Mouse (Mus musculus) gastrocnemius, adult 18-20 months (tissue): ENCODE measurements at regions not wholly inside any gene's neighbourhood (a gene's known extent, or its start where the extent isn't known, plus 50 kb on each side); places are given as distances from the start of the nearest gene placed in this dataset.

Experiments
- DNase-seq: peaks from one replicate; pipeline ENCODE4 v3.0.0; 2021; ENCODE audit warnings: low spot score

DNA sequence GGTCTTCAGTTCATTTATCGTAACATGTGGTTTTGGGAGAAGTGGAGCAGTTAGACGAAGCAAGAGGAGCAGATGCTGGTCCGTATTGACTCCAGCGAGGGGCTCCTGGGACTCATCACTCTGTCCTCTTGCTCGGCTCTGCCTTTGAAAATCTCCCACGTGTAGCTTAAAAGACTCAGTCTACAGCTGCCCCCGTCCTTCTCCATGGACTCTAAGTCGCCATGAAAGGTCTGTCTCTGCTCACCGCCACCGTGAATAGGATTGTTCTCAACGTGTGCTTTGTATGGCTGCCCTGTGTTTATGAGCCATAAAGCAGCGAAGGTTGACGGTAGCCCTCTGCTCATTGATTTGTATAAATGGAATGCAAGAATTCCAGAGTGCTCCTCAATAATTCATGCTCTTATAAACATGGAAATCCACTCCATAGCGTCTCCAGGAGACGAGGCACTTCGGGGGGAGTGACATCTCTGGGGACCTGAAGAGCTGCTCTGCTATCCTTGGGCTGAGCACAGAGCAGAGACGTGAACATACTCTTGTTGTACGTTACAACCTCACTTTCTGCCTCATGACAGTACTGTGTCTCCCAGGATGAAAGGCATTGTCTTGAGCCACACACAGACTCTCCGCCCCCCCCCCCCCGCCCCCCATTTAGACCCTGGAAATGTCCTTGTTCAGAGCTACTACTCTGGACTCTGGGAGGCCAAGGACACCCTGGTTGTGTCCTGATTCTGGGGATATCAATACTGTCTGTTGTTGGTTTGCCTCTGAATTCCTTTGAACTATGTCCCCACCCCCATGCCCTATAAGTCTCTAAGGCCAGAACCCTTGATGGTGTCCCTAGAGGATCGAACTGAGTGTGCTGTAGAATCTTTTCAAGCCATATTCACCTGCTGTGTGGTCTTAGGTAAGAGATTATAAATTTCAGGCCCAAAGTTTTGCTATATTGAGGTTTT, 90.8 kb upstream of the Hdac4 start:
- DNase-seq, result no peak

DNA sequence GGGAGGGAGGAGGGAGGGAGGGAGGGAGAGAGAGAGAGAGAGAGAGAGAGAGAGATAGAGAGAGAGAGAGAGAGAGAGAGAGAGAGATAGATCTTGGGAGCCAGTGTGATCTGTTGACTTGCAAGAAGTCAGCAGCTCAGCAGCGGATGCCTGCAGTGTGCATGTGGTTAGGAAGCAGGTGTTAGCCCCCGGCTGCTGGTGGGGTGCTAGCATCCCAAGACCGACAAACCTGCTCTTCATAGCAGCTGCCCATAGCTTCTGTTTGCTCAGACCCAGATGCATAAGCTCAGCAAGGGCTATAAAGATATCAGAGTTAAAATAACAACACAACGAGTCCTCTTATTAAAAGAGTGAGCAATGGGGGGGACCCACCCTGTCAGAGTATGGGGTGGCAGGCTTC, 88.7 kb upstream of the Hdac4 start:
- DNase-seq, result no peak

DNA sequence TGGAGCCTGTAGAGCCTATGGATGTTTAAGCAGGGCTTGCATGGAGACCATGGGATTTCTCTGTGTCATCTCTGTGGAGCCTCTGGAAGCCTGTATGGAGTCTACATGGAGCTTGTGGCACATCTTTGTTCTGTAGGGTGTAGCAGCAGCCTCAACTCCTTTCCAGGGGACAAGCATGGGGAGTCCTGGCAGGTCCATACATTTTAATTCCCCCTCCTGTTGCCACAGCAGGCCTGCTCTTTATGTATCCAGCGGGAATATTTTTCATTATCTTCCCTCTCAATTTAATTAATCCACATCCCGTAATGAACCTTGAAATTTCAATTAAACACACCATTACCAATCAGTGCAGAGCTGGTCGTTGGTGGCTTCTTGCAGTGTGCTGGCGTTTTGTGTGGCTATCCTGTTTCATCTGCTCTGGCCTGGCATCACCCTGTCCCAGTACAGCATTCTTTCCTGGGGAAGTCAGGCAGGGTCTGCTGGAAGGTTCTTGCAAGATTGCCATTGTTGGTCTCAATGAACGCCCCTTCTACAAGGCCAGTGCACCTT, 81.8 kb upstream of the Hdac4 start:
- DNase-seq, result no peak

DNA sequence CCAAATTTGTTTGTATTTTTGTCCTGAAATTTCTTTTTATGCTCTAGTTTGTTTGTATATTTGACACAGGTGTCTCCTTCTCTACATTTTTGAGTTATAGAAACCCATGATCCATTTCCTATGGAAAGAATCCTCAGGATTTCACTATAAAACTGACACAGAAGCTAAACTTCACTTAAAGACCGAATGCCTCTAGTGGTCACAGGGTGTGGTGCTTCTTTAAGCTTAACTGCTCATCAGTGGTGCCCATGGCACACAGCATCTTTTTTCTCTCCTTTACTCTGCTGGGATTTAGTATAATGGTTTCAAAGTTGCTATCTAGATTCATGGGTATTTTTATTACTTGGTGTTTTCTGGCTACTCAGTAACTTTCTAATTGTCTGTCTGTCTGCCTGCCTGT, 79.9 kb upstream of the Hdac4 start:
- no peak for DNase-seq

DNA sequence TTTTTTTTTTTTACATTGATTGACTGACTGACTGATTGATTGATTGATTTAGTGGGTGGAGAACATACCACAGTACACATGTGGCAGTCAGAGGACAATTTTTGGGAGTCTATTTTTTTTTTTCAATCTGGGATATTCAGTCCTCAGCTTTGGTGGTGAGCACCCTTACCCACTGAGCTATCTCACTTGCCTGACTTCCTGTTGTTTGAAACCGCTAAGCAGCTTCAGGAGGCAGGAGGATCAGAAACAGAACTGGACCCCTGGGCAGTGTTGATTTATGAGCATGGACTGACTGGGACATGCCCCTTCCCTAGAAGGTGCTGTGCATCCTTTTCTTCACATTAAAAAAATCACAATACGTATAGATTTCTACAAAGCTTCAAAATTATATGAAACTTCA, 78.3 kb upstream of the Hdac4 start:
- DNase-seq, result no peak

DNA sequence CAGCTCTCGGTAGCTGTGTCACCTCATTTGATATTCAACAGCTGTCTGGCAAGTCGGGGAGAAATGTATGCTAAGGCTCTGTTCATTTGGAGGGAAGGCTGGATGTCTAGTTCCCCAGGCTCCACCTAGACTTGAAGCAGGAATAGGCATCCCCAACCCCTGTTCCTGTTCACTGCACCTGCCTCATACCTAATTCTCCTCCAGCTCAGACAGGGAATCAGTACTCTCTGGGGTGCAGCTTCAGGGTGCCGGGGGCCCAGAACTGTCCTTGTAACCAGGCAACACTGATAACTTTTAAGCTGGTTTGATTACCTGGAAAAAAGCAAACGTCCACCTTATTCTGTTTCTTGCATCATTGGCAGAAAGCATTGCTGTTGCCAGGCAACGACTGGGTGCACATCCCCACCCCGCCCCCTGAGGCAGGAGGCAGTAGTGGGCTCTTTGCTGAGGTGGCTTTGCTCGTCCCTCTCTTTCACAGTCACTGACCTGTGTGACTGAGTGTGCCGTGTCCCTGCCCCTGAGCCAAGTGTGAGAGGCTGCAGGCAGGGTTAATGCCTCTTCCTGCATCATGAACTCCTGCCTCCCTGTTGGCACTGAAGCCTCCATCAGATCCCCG, 76.3 kb upstream of the Hdac4 start:
- DNase-seq, result no peak

DNA sequence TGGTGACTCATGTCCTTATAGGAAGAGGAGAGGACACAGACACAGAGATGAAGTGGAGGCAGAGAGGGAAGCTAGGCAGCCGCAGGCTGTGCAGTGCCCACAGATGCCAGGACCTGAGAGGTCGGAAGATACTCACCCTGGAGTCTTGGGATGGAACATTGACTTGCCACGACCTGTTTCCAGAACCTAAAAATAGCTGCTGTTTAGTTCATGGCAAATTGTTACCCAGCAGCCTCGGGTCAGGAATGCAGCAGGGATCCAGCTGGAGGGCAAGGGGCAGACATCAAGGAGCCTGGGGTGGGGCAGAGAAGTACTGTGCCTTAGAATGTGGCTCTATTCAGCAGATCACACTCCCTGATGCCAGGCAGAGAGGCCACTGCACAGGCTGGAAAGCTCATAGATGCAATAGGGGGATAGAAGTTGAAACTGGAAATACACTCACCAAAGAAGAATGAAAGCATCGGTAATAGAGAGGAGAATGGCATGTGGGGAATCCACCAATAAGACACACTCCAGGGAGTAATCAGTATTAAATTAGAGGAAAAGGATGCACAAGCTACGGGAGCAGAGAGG, 75.1 kb upstream of the Hdac4 start:
- DNase-seq, result peak; percentile 26

DNA sequence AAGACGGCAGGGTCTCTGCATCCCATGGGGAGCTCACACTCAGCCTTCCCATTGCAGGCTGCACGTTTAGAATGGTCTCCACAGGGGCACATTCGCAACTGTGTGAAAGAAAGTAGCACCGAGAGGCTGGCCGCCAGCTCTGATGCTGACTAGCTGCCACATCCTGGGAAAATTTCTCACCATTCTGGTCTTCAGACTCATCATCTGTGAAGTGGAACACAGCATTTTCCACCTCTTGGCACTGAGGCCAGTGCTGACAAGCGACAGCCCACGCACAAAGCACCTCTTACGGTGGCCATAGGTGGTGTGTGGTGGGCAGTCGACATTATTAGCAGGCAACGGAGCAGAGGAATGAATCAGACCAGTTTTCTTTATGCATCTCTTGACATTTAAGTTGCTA, 74.0 kb upstream of the Hdac4 start:
- no peak for DNase-seq

DNA sequence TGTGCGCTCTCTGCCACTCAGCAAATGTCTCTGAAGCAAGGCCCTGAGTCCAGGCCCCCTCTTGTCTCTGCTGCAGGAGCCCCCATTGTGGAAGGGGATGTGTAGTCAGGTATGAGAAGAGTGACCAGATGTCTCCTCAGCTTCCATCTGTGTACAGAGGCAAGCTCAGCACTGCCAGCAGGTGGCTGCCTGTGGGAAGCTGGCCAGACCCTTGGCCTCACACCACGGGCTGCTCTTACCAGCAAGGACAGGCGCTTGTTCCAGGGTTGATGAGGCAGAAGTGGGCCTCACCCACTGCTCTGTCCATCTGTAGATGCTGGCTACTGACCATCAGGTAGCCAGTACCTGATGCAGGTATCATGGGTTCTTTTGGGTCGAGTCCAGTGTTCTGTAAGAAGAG, 69.4 kb upstream of the Hdac4 start:
- peak; percentile 52 for DNase-seq

DNA sequence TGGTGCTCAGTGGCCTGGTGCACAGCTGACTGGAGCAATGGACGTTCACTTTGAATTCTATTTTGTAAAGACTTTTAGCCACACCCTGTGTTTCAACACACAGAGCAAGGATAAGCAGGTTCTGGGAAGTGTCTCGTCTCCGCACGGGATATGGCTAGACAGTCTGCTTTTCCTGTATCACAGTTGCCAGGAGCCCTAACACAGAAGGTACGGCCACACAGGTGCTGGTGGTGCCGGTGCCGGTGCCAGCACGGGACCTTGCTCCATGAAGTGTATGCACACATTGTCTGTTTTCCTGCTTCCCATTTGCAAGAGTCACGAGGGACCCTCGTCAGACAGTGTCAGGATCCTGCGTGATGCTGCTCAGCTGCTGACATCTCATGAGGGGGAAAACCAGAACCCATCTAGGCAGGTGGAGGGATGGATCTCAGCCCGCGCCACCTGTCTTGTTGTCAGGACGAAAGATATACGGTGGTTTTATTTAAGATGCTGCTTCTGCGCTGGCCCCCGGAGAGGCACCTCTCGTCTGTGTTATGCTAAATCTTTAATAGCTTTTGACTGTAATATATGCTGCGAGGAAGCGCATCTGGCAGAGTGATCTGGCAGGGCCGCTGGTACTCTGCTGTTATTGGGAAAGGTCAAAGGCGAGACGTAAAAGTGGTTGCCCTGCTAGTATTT, 64.4 kb upstream of the Hdac4 start:
- DNase-seq, result no peak

DNA sequence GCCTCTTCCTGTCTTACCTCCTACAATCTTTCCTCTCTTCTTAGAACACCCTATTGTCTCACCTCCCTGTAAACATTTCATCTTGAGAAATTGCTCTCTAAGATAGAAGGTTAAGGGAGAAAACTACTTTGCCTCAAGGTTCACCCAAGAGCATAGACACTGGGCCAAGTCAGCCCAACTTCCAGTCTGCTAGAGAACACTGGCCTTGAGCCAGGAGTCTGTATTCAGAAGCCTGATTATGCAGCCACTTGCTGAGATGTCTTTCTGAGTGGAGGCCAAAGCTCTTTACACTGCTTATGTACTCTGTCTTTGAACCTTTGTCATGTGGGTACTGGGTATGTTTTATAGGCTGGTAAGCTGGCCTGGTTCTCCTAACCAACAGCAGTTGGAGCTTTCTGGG, 62.5 kb upstream of the Hdac4 start:
- no peak for DNase-seq

DNA sequence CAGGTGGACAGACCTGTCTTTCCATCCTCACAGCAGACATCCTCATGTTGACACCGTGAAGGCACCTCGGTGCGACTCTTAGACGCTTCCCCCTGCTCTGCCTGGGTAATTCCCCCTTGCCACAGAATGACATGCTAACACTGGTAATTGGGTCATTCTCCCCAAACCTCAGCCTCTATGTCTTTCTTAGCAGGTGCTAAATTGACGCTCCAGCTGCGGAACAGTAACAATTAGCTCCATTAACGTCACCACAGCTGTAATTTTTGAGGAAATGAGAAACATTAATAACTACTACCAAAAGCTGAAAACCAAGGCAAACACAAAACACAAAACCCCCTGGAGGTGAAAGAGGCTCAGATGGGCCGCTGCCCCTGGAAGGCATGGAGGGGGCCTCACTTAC, 57.6 kb upstream of the Hdac4 start:
- no peak for DNase-seq

DNA sequence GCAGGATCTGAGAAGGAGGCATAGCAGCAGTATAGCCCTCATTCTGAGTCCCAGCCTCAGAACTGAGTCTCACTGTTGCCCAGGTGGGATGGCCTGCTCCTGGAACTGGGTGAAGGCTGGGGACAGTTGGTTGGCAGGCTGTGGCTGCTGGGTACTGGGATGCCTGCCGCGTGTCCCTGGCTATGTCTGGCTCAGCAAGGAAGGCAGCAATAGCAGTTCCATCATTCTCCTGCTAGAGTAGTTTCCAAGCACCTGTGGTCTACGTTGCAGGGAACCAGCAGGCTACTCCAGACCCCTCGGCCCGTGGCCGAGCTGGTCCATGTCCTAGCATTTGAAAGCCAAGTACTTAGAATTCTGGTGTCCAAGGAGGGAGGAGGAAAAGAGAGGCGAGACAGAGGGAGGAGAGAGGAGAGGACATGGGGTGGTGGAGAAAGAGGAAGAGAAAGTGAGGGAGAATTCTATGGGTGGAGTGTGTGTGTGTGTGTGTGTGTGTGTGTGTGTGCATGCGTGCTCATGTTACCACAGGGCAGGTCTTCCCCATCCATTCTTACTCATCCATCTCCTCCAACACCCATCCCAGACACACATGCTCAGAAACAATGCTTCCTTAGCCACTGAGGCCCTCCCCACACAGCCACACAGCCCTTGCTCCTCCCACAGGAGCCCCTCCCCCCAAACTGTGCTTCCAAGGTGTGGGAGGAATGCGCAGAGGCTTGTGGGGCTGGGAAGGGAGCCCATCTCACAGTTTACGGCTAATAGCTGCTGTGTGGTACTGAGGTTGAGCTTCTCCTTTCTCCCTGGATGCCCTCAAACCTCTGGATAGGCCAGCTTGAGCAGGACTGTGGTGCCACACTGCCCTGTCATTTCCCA, 55.3 kb upstream of the Hdac4 start:
- no peak for DNase-seq
